Mouse (Mus musculus) testis, adult 2 months (tissue): ENCODE measurements around the gene Gm10260.

Source experiments
- CTCF ChIP-seq: fragments of 200-500 bp; IDR thresholded peaks from 2 replicates; pipeline ENCODE4 v1.5.1; 2012; ENCODE audit warnings: low read depth, mild to moderate bottlenecking, inconsistent platforms, low read length, moderate library complexity; ENCODE audit not compliant: control insufficient read depth, insufficient read depth, insufficient replicate concordance
- POLR2A ChIP-seq: fragments of 200-500 bp; IDR thresholded peaks from 2 replicates; pipeline ENCODE4 v1.6.1; 2012; ENCODE audit warnings: low read depth, mild to moderate bottlenecking, inconsistent platforms, low read length, moderate library complexity; ENCODE audit not compliant: control insufficient read depth

DNA sequence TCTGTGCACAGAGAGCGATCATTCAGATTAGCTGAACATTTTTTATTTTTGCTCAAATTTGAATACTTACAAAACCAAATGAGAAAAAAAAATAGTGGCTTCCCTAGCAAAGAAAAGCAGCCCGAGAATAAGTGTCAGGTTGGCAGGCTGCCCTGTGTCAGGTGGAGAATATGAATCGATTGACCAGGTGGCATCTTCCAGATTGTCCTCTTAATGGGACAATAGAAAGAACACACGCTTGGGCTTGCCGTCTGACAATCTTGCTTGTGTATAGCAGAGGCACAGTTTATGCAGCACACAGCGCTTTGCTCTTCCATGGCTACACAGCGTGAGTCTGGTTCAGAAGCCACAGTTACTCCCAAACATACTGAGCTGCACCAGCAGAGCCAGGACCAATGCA, 15.8 kb downstream of the Gm10260 start:
- TF ChIP-seq POLR2A (no peak), CTCF (no peak)
